Mouse (Mus musculus) neural tube, embryonic 11.5 days (tissue): ENCODE measurements around the gene Ppid. TPM values are rescaled to one million over a fixed set of nuclear protein-coding genes. Genes with fewer than 3 reads are reported as not detected.

Experiments
- ATAC-seq: fragments of 200-750 bp; cut with Nextera tagmentation; 2 replicates; pipeline ENCODE4 v1.8.0; 2017; ENCODE audit warnings: moderate number of reproducible peaks, mild to moderate bottlenecking, moderate TSS enrichment, moderate library complexity; ENCODE audit not compliant: insufficient read depth, low FRiP score, low TSS enrichment
- DNase-seq: peaks from one replicate; pipeline ENCODE4 v3.0.0-alpha.2; 2015; ENCODE audit warnings: low spot score
- H3K27ac ChIP-seq: fragments of 300-500 bp; sonication (generic); 2 replicates; pipeline ENCODE4 v1.5.1; 2014; ENCODE audit warnings: low read depth, mild to moderate bottlenecking, low read length
- H3K27me3 ChIP-seq: fragments of 300-500 bp; sonication (generic); 2 replicates; pipeline ENCODE4 v1.6.1; 2014; ENCODE audit warnings: mild to moderate bottlenecking, low read length, mixed read lengths; ENCODE audit not compliant: control insufficient read depth, insufficient read depth
- H3K36me3 ChIP-seq: fragments of 300-500 bp; sonication (generic); 2 replicates; pipeline ENCODE4 v1.6.1; 2014; ENCODE audit warnings: mild to moderate bottlenecking, low read length, moderate library complexity, mixed read lengths; ENCODE audit not compliant: control insufficient read depth, insufficient read depth
- H3K4me1 ChIP-seq: fragments of 300-500 bp; sonication (generic); 2 replicates; pipeline ENCODE4 v1.6.1; 2014; ENCODE audit warnings: low read length, mixed read lengths; ENCODE audit not compliant: control insufficient read depth, insufficient read depth
- H3K4me2 ChIP-seq: fragments of 300-500 bp; sonication (generic); 2 replicates; pipeline ENCODE4 v1.6.1; 2014; ENCODE audit warnings: low read depth, mild to moderate bottlenecking, moderate library complexity
- H3K4me3 ChIP-seq: fragments of 300-500 bp; sonication (generic); 2 replicates; pipeline ENCODE4 v1.5.1; 2014; ENCODE audit warnings: low read depth, low read length
- H3K9ac ChIP-seq: fragments of 300-500 bp; sonication (generic); 2 replicates; pipeline ENCODE4 v1.6.1; 2014; ENCODE audit warnings: mild to moderate bottlenecking, low read length
- H3K9me3 ChIP-seq: fragments of 300-500 bp; sonication (generic); 2 replicates; pipeline ENCODE4 v1.6.1; 2016; ENCODE audit warnings: low read length; ENCODE audit not compliant: control insufficient read depth
- WGBS: fragments of 180-500 bp; shearing (Covaris S2); extraction: QIAGEN DNeasy Blood & Tissue Kit; methylation state at CpG from one replicate; pipeline ENCODE4 v1.1.7; 2014; 5-methylcytosine and 5-hydroxymethylcytosine counted together
- polyA plus RNA-seq: library from polyadenylated mRNA; unstranded; fragments of >200 nt; fragmentation: Nextera tagmentation; extraction: Ambion mirVana; gene quantifications from 2 replicates; pipeline ENCODE4 v1.2.1, GENCODE M21; 2014

Ppid gene
- polyA plus RNA-seq, 1 experiment from 2014 or later = 208 TPM

DNA sequence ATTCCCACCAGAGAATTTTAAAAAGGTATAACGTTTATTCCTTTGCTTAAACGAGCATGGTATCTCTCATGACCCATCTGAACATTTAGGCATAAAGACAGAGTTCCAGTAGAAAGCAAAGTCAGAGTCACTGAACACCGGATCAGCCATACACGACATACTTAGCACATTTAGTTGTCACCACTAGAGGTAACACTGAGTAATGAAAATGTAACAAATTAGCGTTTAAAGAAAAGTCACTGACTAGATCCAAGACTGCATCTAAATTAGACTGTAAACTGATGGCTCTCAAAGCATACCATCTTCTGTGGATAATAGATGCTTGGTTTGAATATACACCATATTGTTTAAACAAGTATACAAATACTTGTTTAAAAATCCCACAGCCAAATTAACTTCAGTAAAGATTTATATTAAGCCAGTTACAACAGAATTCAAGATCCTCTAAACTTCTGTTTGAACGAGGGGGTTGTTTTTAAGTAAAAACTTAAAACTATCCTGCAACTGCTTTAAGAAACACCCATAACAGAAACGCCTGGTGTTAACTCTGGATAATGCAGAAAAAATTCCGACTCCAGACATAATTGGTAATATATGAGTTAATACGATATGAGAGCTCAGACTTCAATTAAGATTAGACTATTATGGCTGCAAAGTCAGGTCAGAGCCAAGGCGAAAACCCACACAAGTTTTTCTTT is 36.5 kb downstream of the Ppid start:
- Histone ChIP-seq H3K27ac (no peak overlapping the region), H3K4me3 (peak overlapping the region; percentile 63), H3K4me1 (no peaks in the 10 kb centered on the region), H3K36me3 (peaks cover 7% of the 10 kb centered on the region), H3K27me3 (no peaks in the 10 kb centered on the region), H3K4me2 (peak overlapping the region; percentile 58), H3K9me3 (no peaks in the 10 kb centered on the region), H3K9ac (peak overlapping the region; percentile 61)
- 42% methylated on average over 10 of the region's 10 CpGs for WGBS
- no peak for DNase-seq
- no peak for ATAC-seq

- ATAC-seq (no peak), DNase-seq (no peak)
- Histone ChIP-seq H3K4me2 (peak overlapping the region; percentile 58), H3K4me1 (no peaks in the 10 kb centered on the region), H3K9ac (peak overlapping the region; percentile 61), H3K9me3 (no peaks in the 10 kb centered on the region), H3K27me3 (no peaks in the 10 kb centered on the region), H3K27ac (peak overlapping the region; percentile 54; the same call in 1 of the 2 replicates), H3K4me3 (peak overlapping the region; percentile 63), H3K36me3 (peaks cover 10% of the 10 kb centered on the region)
- 0% methylated on average over 9 of the region's 9 CpGs for WGBS
Measured at GRCm38 (mm10) chr3:79628182-79628560, 37.0 kb downstream of the Ppid start.

- H3K4me1 ChIP-seq = no peaks in the 10 kb centered on the region
- peaks cover 10% of the 10 kb centered on the region for H3K36me3 ChIP-seq
- peak within 1 kb of the TSS; percentile 54; the same call in 1 of the 2 replicates for H3K27ac ChIP-seq
- WGBS = under 1% methylated on average over 60 of the region's 60 CpGs
- peak within 1 kb of the TSS; percentile 70 for H3K9ac ChIP-seq
- peak within 1 kb of the TSS; percentile 63 for H3K4me3 ChIP-seq
- no peaks in the 10 kb centered on the region for H3K27me3 ChIP-seq
- H3K9me3 ChIP-seq = no peaks in the 10 kb centered on the region
- ATAC-seq = peak; percentile 99
- DNase-seq = peak; percentile 94
- H3K4me2 ChIP-seq = peak within 1 kb of the TSS; percentile 58
Measured at GRCm38 (mm10) chr3:79628561-79629415, 37.6 kb downstream of the Ppid start, which contains the start of gene 4930579G24Rik. Gene 4930579G24Rik (plus strand): TSS chr3:79629079.

DNA sequence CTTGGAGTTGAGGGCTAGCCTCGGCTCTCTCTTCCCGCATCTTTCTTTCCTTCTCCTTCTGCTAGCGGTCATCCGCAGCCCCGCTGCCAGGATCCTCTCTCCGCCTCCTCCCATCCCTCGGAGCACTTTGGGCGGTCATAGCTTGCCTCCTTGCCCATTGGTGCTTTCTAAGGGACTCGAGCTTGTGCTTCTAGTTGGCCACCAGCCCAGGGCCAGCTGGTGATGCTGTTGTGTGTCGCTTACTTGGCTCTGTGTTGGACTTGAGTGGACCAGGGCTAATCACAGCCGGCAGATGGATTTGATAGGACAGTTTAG is 38.2 kb downstream of the Ppid start, which contains the start of gene Etfdh:
Gene Etfdh, minus strand, starts transcription at position 85 of the 315 bp plus-strand sequence.
- Histone ChIP-seq H3K27me3 (no peaks in the 10 kb centered on the region), H3K9me3 (no peaks in the 10 kb centered on the region), H3K4me1 (no peaks in the 10 kb centered on the region), H3K9ac (peak within 1 kb of the TSS; percentile 70), H3K4me3 (peak within 1 kb of the TSS; percentile 63), H3K27ac (peak within 1 kb of the TSS; percentile 54; the same call in 1 of the 2 replicates), H3K4me2 (peak within 1 kb of the TSS; percentile 58), H3K36me3 (peaks cover 10% of the 10 kb centered on the region)
- DNase-seq = peak; percentile 73
- WGBS = under 1% methylated on average over 11 of the region's 11 CpGs
- peak; percentile 35 for ATAC-seq

DNA sequence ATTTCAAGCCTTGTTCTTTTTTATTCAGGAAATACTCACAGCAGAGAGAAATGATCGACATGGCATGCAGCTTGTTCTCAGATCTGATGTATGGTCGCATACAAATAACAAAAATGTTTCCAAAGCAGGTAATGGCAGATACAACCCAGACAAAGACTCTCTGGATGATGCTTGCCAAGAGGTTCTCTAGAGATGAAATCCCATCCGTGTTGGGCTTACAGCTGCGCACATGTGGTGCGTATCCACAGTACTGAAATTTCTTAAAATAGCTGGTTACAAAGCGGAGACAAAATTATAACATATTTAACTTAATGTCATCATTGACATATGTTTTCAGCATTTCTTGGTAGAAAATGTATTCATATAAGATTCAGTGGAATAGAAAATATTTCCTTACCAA is 61.0 kb downstream of the Ppid start:
- Histone ChIP-seq H3K9me3 (no peaks in the 10 kb centered on the region), H3K4me3 (no peak overlapping the region), H3K4me2 (no peak overlapping the region), H3K36me3 (no peaks in the 10 kb centered on the region), H3K27me3 (no peaks in the 10 kb centered on the region), H3K4me1 (no peaks in the 10 kb centered on the region), H3K9ac (no peak overlapping the region), H3K27ac (no peak overlapping the region)
- no peak for ATAC-seq
- no peak for DNase-seq
- 94% methylated on average over 6 of the region's 6 CpGs for WGBS

Other genes starting within 250 kb of the Ppid start
- 7.2 and 7.4 TPM in 2 replicates for gene Fnip2, start 23.5 kb upstream of the Ppid start, polyA plus RNA-seq
- gene 4930579G24Rik, start 37.7 kb downstream of the Ppid start, polyA plus RNA-seq = 21.5 and 25.3 TPM in 2 replicates
- 54.4 and 56.1 TPM in 2 replicates for gene Etfdh, start 38.2 kb downstream of the Ppid start, polyA plus RNA-seq
- 0.04 TPM in 1 of 2 replicates, not detected in the other for gene Rxfp1, start 146.5 kb downstream of the Ppid start, polyA plus RNA-seq